Mouse (Mus musculus) MEL (cell line): ENCODE results near the gene Osm.

Experiments used
- CTCF ChIP-seq, 3 experiments: IDR thresholded peaks in 2 of 3; conservative IDR thresholded peaks in 1 of 3; 2 replicates each; pipeline ENCODE4 v1.5.1; 2011 to 2012; ENCODE audit warnings: low read length in 3 of 3, low read depth in 2 of 3, mild to moderate bottlenecking in 2 of 3, improper control_type of control experiment in 1 of 3, inconsistent platforms in 1 of 3, mixed read lengths in 1 of 3, moderate library complexity in 1 of 3; ENCODE audit not compliant: control insufficient read depth in 1 of 3, insufficient read depth in 1 of 3, poor library complexity in 1 of 3, severe bottlenecking in 1 of 3
- E2F4 ChIP-seq: IDR thresholded peaks from 2 replicates; pipeline ENCODE4 v1.6.1; 2011; ENCODE audit warnings: low read depth, low read length, improper control_type of control experiment, borderline replicate concordance
- EP300 ChIP-seq, 2 experiments: IDR thresholded peaks; 2 replicates each; pipeline ENCODE4 v1.6.1; 2011; ENCODE audit warnings: improper control_type of control experiment in 2 of 2, low read length in 2 of 2, low read depth in 1 of 2, mild to moderate bottlenecking in 1 of 2
- GABPA ChIP-seq: IDR thresholded peaks from 2 replicates; pipeline ENCODE4 v1.6.1; 2012; ENCODE audit warnings: low read depth, mild to moderate bottlenecking, inconsistent platforms, low read length, improper control_type of control experiment, moderate library complexity
- MAX ChIP-seq: IDR thresholded peaks from 2 replicates; pipeline ENCODE4 v1.6.1; 2011; ENCODE audit warnings: low read length, improper control_type of control experiment
- MYC ChIP-seq: IDR thresholded peaks from 2 replicates; pipeline ENCODE4 v1.6.1; 2011; ENCODE audit warnings: low read depth, mild to moderate bottlenecking, low read length, improper control_type of control experiment, moderate library complexity
- NELFE ChIP-seq: IDR thresholded peaks from 2 replicates; pipeline ENCODE4 v1.6.1; 2011; ENCODE audit warnings: low read depth, low read length, improper control_type of control experiment
- NRF1 ChIP-seq: IDR thresholded peaks from 2 replicates; pipeline ENCODE4 v1.6.1; 2014; ENCODE audit warnings: low read depth, mild to moderate bottlenecking, inconsistent platforms, low read length, improper control_type of control experiment, moderate library complexity; ENCODE audit not compliant: poor library complexity, insufficient read depth, severe bottlenecking
- POLR2A ChIP-seq, 2 experiments: IDR thresholded peaks; 2 replicates each; pipeline ENCODE4 v1.6.1; 2011 to 2012; ENCODE audit warnings: low read length in 2 of 2, mild to moderate bottlenecking in 2 of 2, control low read depth in 1 of 2, improper control_type of control experiment in 1 of 2, low read depth in 1 of 2, moderate library complexity in 1 of 2; ENCODE audit not compliant: control insufficient read depth in 1 of 2, insufficient read depth in 1 of 2, poor library complexity in 1 of 2
- RAD21 ChIP-seq: IDR thresholded peaks from 2 replicates; pipeline ENCODE4 v1.6.1; 2011; ENCODE audit warnings: mild to moderate bottlenecking, low read depth, low read length, improper control_type of control experiment
- SIN3A ChIP-seq: IDR thresholded peaks from 2 replicates; pipeline ENCODE4 v1.6.1; 2012; ENCODE audit warnings: low read length, improper control_type of control experiment, inconsistent platforms

- no peak for TF ChIP-seq SIN3A
- no peak for TF ChIP-seq CTCF (IDR thresholded peaks at IDR 0.05 in 2 of 3, conservative IDR thresholded peaks at IDR 0.05 in 1 of 3; ENCODE audit: control insufficient read depth in 1 of 3, insufficient read depth in 1 of 3, low read depth in 2 of 3, low read length in 3 of 3, poor library complexity in 1 of 3, severe bottlenecking in 1 of 3)
- no peak for TF ChIP-seq EP300 (IDR thresholded peaks at IDR 0.05; ENCODE audit: low read depth in 1 of 2, low read length in 2 of 2)
- no peak for TF ChIP-seq MAX
- TF ChIP-seq NRF1 = no peak
- TF ChIP-seq NELFE = no peak
- no peak for TF ChIP-seq POLR2A (IDR thresholded peaks at IDR 0.05; ENCODE audit: control insufficient read depth in 1 of 2, insufficient read depth in 1 of 2, low read depth in 1 of 2, low read length in 2 of 2, poor library complexity in 1 of 2)
- TF ChIP-seq GABPA = no peak
- no peak for TF ChIP-seq E2F4
- TF ChIP-seq MYC = no peak
- no peak for TF ChIP-seq RAD21
These were observed 47.0 kb upstream of the Osm start for GRCm38 (mm10) chr11:4189182-4189581.
